Mouse (Mus musculus) kidney, adult 8-10 months (tissue): ENCODE measurements at regions not wholly inside any gene's neighbourhood (a gene's known extent, or its start where the extent isn't known, plus 50 kb on each side); places are given as distances from the start of the nearest gene placed in this dataset.

ENCODE experiments used
- DNase-seq, 2 experiments: peaks; one replicate each; pipeline ENCODE4 v3.0.0; 2022

DNA sequence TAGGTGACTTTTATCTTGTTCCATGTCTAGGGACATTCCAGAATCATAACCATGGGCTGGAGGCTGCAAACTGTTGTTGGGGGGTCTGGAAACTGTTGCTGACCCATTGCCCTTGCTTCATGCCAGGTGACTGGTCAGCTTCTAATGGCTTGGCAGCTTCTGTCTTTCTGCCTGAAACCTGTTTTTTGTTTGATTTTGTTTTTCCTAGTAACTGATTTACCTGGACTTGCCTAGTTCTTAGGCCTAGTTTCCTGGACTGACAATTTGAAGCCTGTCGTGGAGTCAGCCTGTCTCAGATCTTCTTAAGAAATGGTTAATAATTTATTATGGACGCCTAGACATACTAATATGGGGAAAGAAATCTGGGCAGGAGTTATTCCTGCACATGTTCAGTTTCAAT is 126.3 kb downstream of the Psg29 start:
- DNase-seq = peak; percentile 6 to 9
